Mouse (Mus musculus): ENCODE data around the gene Spata32.

The Spata32 gene

GRCm38 (mm10) chr11:103217790-103218516 lies at the start of gene Spata32:
Spata32 (minus strand) TSS chr11:103218432.
- DNase-seq (ENCODE audit: low read depth in 1 of 2, low spot score in 2 of 2) = no peak

GRCm38 (mm10) chr11:103267346-103268219 lies 49.4 kb upstream of the Spata32 start, which contains the start of gene Map3k14:
Map3k14 (minus strand) TSS chr11:103267472.
- peak; percentile 98 to 99 for DNase-seq (ENCODE audit: low read depth in 1 of 2, low spot score in 2 of 2)

GRCm38 (mm10) chr11:103266729-103267345 lies 48.6 kb upstream of the Spata32 start:
- DNase-seq (ENCODE audit: low read depth in 1 of 2, low spot score in 2 of 2) = no peak

GRCm38 (mm10) chr11:103265856-103266255 lies 47.6 kb upstream of the Spata32 start:
- no peak for DNase-seq (ENCODE audit: low read depth in 1 of 2, low spot score in 2 of 2)

GRCm38 (mm10) chr11:103265211-103265610 lies 47.0 kb upstream of the Spata32 start:
- DNase-seq (ENCODE audit: low read depth in 1 of 2, low spot score in 2 of 2) = no peak

- no peak for DNase-seq (ENCODE audit: low read depth in 1 of 2, low spot score in 2 of 2)
Observed at GRCm38 (mm10) chr11:103264427-103265005, 46.3 kb upstream of the Spata32 start.

- no peak for DNase-seq (ENCODE audit: low read depth in 1 of 2, low spot score in 2 of 2)
Observed at GRCm38 (mm10) chr11:103263551-103263950, 45.3 kb upstream of the Spata32 start.

- DNase-seq (ENCODE audit: low read depth in 1 of 2, low spot score in 2 of 2) = no peak
Observed at GRCm38 (mm10) chr11:103262412-103263267, 44.4 kb upstream of the Spata32 start.

- DNase-seq (ENCODE audit: low read depth in 1 of 2, low spot score in 2 of 2) = no peak
Observed at GRCm38 (mm10) chr11:103261671-103262411, 43.6 kb upstream of the Spata32 start.

GRCm38 (mm10) chr11:103260515-103261192 lies 42.4 kb upstream of the Spata32 start:
- no peak for DNase-seq (ENCODE audit: low read depth in 1 of 2, low spot score in 2 of 2)

GRCm38 (mm10) chr11:103260034-103260433 lies 41.8 kb upstream of the Spata32 start:
- no peak for DNase-seq (ENCODE audit: low read depth in 1 of 2, low spot score in 2 of 2)

GRCm38 (mm10) chr11:103257938-103258481 lies 39.8 kb upstream of the Spata32 start:
- DNase-seq (ENCODE audit: low read depth in 1 of 2, low spot score in 2 of 2) = no peak

GRCm38 (mm10) chr11:103253605-103254004 lies 35.4 kb upstream of the Spata32 start:
- no peak for DNase-seq (ENCODE audit: low read depth in 1 of 2, low spot score in 2 of 2)

- DNase-seq (ENCODE audit: low read depth in 1 of 2, low spot score in 2 of 2) = no peak
Observed at GRCm38 (mm10) chr11:103252380-103252779, 34.1 kb upstream of the Spata32 start.

- DNase-seq (ENCODE audit: low read depth in 1 of 2, low spot score in 2 of 2) = no peak
Observed at GRCm38 (mm10) chr11:103250324-103250723, 32.1 kb upstream of the Spata32 start.

- peak in 1 of 2 experiments; percentile 62 for DNase-seq (ENCODE audit: low read depth in 1 of 2, low spot score in 2 of 2)
Observed at GRCm38 (mm10) chr11:103249509-103249908, 31.3 kb upstream of the Spata32 start.

GRCm38 (mm10) chr11:103248837-103249236 lies 30.6 kb upstream of the Spata32 start:
- DNase-seq (ENCODE audit: low read depth in 1 of 2, low spot score in 2 of 2) = no peak

GRCm38 (mm10) chr11:103247504-103248177 lies 29.4 kb upstream of the Spata32 start:
- no peak for DNase-seq (ENCODE audit: low read depth in 1 of 2, low spot score in 2 of 2)

All from monocyte, adult 2 months (primary cell).